In the genomic region with DNA sequence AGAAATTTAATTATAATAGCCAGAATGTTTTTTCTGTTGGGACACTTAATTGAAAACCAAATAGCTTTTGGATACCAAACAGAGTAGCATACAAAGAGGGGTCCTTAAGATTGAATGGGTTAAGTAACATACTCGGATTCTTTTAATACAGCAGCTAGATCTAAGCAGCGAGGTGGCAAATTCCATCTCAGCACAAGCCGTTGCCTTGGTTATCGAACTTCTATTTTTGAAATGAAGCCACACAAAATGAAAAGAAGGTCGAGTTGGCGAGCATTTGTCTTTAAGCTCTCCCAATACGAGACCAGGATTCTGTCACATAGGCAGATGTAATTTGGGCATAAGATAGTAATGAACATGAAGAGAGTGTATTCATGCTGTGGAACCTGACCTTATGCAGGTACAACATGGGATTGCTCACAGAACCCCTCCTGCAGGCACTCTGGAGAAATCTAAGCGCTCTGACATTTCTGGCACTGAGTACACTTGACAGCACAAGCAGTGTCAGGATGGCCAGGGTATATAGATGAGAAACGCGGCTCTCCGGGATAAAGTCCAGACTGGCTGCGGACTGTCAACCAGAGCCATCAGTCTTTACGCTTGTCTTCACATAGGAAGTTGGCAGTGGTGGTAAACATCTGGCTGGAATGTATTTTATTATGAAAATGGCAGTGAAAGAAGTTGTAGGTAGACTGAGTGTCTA, we compare ENCODE assay signal across 14 mouse cellular contexts.
DNase-seq lines count a peak whose midpoint lies in the region; ATAC-seq and TF ChIP-seq lines count a peak whose summit lies in the region.
"Had no signal": no experiment of that assay in that cellular context is flagged by ENCODE, and none has a peak within 500 bp of the region (broad histone marks: within the 10 kb centered on the region; RNA-seq: fewer than 3 reads in every experiment).

No protein-coding gene starts in this region.

- 65% methylated on average over 13 of the region's 13 CpGs for WGBS in hindbrain, embryonic 12.5 days
- WGBS in hindbrain, embryonic 10.5 days, result 75% methylated on average over 13 of the region's 13 CpGs
- WGBS in liver, postnatal 0 days (ENCODE audit: insufficient replicate concordance), result 79% methylated on average over 13 of the region's 13 CpGs
- WGBS in forebrain, postnatal 0 days, result 38% methylated on average over 13 of the region's 13 CpGs
- 43% methylated on average over 13 of the region's 13 CpGs for WGBS in midbrain, embryonic 12.5 days

- H3K9ac ChIP-seq in hindbrain, embryonic 12.5 days, result no peak overlapping the region
- no peak overlapping the region for H3K9ac ChIP-seq in liver, postnatal 0 days (replicated peaks)
- H3K9ac ChIP-seq in forebrain, postnatal 0 days, result no peak overlapping the region
- no peak overlapping the region for H3K9ac ChIP-seq in midbrain, embryonic 12.5 days (replicated peaks)
- H3K9ac ChIP-seq: intestine, embryonic 15.5 days; liver, embryonic 15.5 days had no signal

- H3K36me3 ChIP-seq in hindbrain, embryonic 12.5 days, result peaks cover 6% of the 10 kb centered on the region; the same call in 1 of the 2 replicates
- H3K36me3 ChIP-seq in hindbrain, embryonic 10.5 days, result peaks cover 6% of the 10 kb centered on the region; the same call in 1 of the 2 replicates
- H3K36me3 ChIP-seq in liver, postnatal 0 days (replicated peaks; ENCODE audit: insufficient read depth, low read length), result peaks cover 9% of the 10 kb centered on the region; the same call in 1 of the 2 replicates
- H3K36me3 ChIP-seq in forebrain, postnatal 0 days (ENCODE audit: insufficient read depth), result 0 out of 2 replicates have a peak, but pooled peaks cover 3% of the 10 kb centered on the region
- no peaks in the 10 kb centered on the region for H3K36me3 ChIP-seq in midbrain, embryonic 12.5 days
- H3K36me3 ChIP-seq: intestine, embryonic 15.5 days had no signal

- H3K27ac ChIP-seq in hindbrain, embryonic 12.5 days, result 0 out of 2 replicates have a peak overlapping the region, but pooled peaks have one; percentile 1
- H3K27ac ChIP-seq in hindbrain, embryonic 10.5 days, result no peak overlapping the region
- 0 out of 2 replicates have a peak overlapping the region, but pooled peaks have one; percentile 29 for H3K27ac ChIP-seq in liver, postnatal 0 days (ENCODE audit: low read depth)
- peak overlapping the region; percentile 66; the same call in 1 of the 2 replicates for H3K27ac ChIP-seq in forebrain, postnatal 0 days (ENCODE audit: low read depth, low read length)
- no peak overlapping the region for H3K27ac ChIP-seq in midbrain, embryonic 12.5 days (replicated peaks)
- H3K27ac ChIP-seq: intestine, embryonic 15.5 days; liver, embryonic 15.5 days had no signal

- ATAC-seq in hindbrain, embryonic 12.5 days (ENCODE audit: low FRiP score), result no peak
- no peak for ATAC-seq in liver, postnatal 0 days
- peak; percentile 74 for ATAC-seq in forebrain, postnatal 0 days
- ATAC-seq in midbrain, embryonic 12.5 days (ENCODE audit: low FRiP score, low read depth), result no peak
- ATAC-seq: intestine, embryonic 15.5 days had no signal

- no peak for TF ChIP-seq CTCF in liver, postnatal 0 days (IDR thresholded peaks at IDR 0.05; ENCODE audit: low read depth)
- TF ChIP-seq CTCF in forebrain, postnatal 0 days (IDR thresholded peaks at IDR 0.05; ENCODE audit: low read depth), result no peak

- H3K4me2 ChIP-seq in hindbrain, embryonic 12.5 days (replicated peaks), result no peak overlapping the region
- H3K4me2 ChIP-seq in liver, postnatal 0 days (ENCODE audit: low read depth, low read length), result no peak overlapping the region
- H3K4me2 ChIP-seq in forebrain, postnatal 0 days (ENCODE audit: low read depth), result no peak overlapping the region
- 0 out of 2 replicates have a peak overlapping the region, but pooled peaks have one; percentile 22 for H3K4me2 ChIP-seq in midbrain, embryonic 12.5 days (replicated peaks)
- H3K4me2 ChIP-seq: intestine, embryonic 15.5 days; liver, embryonic 15.5 days had no signal

- no peaks in the 10 kb centered on the region for H3K9me3 ChIP-seq in hindbrain, embryonic 12.5 days (replicated peaks)
- H3K9me3 ChIP-seq in hindbrain, embryonic 10.5 days, result no peaks in the 10 kb centered on the region
- H3K9me3 ChIP-seq in liver, postnatal 0 days (ENCODE audit: low read length), result no peaks in the 10 kb centered on the region
- H3K9me3 ChIP-seq in forebrain, postnatal 0 days (ENCODE audit: low read length), result no peaks in the 10 kb centered on the region
- H3K9me3 ChIP-seq in midbrain, embryonic 12.5 days, result no peaks in the 10 kb centered on the region
- H3K9me3 ChIP-seq: intestine, embryonic 15.5 days; liver, embryonic 15.5 days had no signal

- no peaks in the 10 kb centered on the region for H3K4me1 ChIP-seq in hindbrain, embryonic 12.5 days
- peaks cover 20% of the 10 kb centered on the region; the same call in 1 of the 2 replicates for H3K4me1 ChIP-seq in hindbrain, embryonic 10.5 days (replicated peaks)
- peaks cover 7% of the 10 kb centered on the region; the same call in 1 of the 2 replicates for H3K4me1 ChIP-seq in liver, postnatal 0 days (ENCODE audit: insufficient read depth)
- H3K4me1 ChIP-seq in forebrain, postnatal 0 days (ENCODE audit: insufficient read depth), result peaks cover 9% of the 10 kb centered on the region; the same call in 1 of the 2 replicates
- peaks cover 20% of the 10 kb centered on the region for H3K4me1 ChIP-seq in midbrain, embryonic 12.5 days

- no peak for DNase-seq in hindbrain, embryonic 10.5 days (ENCODE audit: low spot score)
- no peak for DNase-seq in liver, postnatal 0 days
- DNase-seq in liver, result no peak
- DNase-seq in forebrain, postnatal 0 days, result peak; percentile 61
- DNase-seq in gastrocnemius, postnatal 25 days, result no peak
- DNase-seq in kidney, postnatal 36 days, result no peak
- DNase-seq: adrenal gland, postnatal 25 days; heart, postnatal 10 days; lung, postnatal 36 days; thymus, postnatal 25 days had no signal

- TF ChIP-seq EP300 in liver, postnatal 0 days (IDR thresholded peaks at IDR 0.05; ENCODE audit: low read depth), result no peak

- no peaks in the 10 kb centered on the region for H3K27me3 ChIP-seq in hindbrain, embryonic 12.5 days
- H3K27me3 ChIP-seq in hindbrain, embryonic 10.5 days (ENCODE audit: insufficient read depth, poor library complexity, severe bottlenecking), result no peaks in the 10 kb centered on the region
- no peaks in the 10 kb centered on the region for H3K27me3 ChIP-seq in liver, postnatal 0 days (ENCODE audit: insufficient read depth, low read length)
- no peaks in the 10 kb centered on the region for H3K27me3 ChIP-seq in forebrain, postnatal 0 days (ENCODE audit: insufficient read depth, low read length)
- H3K27me3 ChIP-seq in midbrain, embryonic 12.5 days, result no peaks in the 10 kb centered on the region
- H3K27me3 ChIP-seq: intestine, embryonic 15.5 days; liver, embryonic 15.5 days had no signal

- no peak overlapping the region for H3K4me3 ChIP-seq in hindbrain, embryonic 12.5 days
- H3K4me3 ChIP-seq in hindbrain, embryonic 10.5 days, result no peak overlapping the region
- no peak overlapping the region for H3K4me3 ChIP-seq in liver, postnatal 0 days (ENCODE audit: low read depth, low read length)
- H3K4me3 ChIP-seq in forebrain, postnatal 0 days (ENCODE audit: low read depth, low read length), result no peak overlapping the region
- H3K4me3 ChIP-seq in midbrain, embryonic 12.5 days, result no peak overlapping the region
- H3K4me3 ChIP-seq: intestine, embryonic 15.5 days; liver, embryonic 15.5 days had no signal

Comparison
In these comparisons a context has a peak if more than half of its experiments do, and no peak if none do; other contexts are left out.
1. H3K27ac ChIP-seq: peak in hindbrain, embryonic 12.5 days (single experiment), liver, postnatal 0 days (single experiment) and forebrain, postnatal 0 days (single experiment); none in hindbrain, embryonic 10.5 days (single experiment) and midbrain, embryonic 12.5 days (single experiment).